Mouse (Mus musculus): ENCODE data around the gene Leprot. TPM values are rescaled to one million over a fixed set of nuclear protein-coding genes. Genes with fewer than 3 reads are reported as not detected.

The Leprot gene
- total RNA-seq, 4 experiments from 2014 or later: 24.6 to 30.6 (median 25.8) TPM

Other genes with a start within 250 kb of the Leprot start
- gene Ak4, start 228.4 kb upstream of the Leprot start, total RNA-seq (2022): 10 to 100 TPM; 28.8 to 57.2 (median 40.5) TPM
- under 1 TPM; 0.32 to 0.87 (median 0.61) TPM for gene Dnajc6, start 151.1 kb upstream of the Leprot start, total RNA-seq (2022)
- 1 to 10 TPM; 2.5 to 5.6 (median 4.7) TPM for gene Lepr, start 69.7 kb downstream of the Leprot start, total RNA-seq (2022)
- not detected for gene B020004J07Rik, start 196.3 kb downstream of the Leprot start, total RNA-seq (2022)
- not detected for gene C130073F10Rik, start 246.1 kb downstream of the Leprot start, total RNA-seq (2022)

Data from heart, adult 8-10 months (tissue).